Mouse (Mus musculus) neural tube, postnatal 0 days (tissue): ENCODE measurements around the gene Lyz2. TPM values are rescaled to one million over a fixed set of nuclear protein-coding genes. Genes with fewer than 3 reads are reported as not detected.

Source experiments
- polyA plus RNA-seq: library from polyadenylated mRNA; unstranded; fragments of >200 nt; fragmentation: Nextera tagmentation; extraction: Ambion mirVana; gene quantifications from 2 replicates; pipeline ENCODE4 v1.2.1, GENCODE M21; 2015

The Lyz2 gene
- polyA plus RNA-seq = 39.4 and 65.8 TPM in 2 replicates

GRCm38 (mm10) chr10:117282049-117282448, at the start of gene Lyz2:
TSS of gene Lyz2 (minus strand) at chr10:117282321.

DNA sequence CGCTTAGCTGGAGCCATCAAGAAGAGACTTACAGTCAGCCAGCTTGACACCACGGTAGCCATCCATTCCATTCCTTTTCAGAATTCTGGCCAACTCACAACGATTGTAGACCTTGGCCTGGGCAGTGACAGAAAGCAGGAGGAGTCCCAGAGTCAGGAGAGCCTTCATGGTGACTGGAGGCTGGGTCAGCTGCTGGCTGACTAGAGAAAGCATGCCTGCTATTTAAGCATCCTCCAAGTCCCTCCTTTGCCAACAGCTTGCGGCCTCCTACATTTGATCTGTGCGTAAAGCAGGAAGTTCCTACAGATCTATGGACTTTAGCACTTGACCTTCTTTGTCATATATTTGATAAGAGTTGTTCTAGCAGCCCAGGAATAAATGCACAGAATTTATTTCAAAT, 10.6 kb upstream of the Lyz2 start, which contains the start of gene Lyz1:
TSS of gene Lyz1 (minus strand) at position 198 of the 400 bp plus-strand sequence.

GRCm38 (mm10) chr10:117238603-117239002, 43.5 kb downstream of the Lyz2 start, which contains the start of gene 9530003J23Rik:
TSS of gene 9530003J23Rik (minus strand) at chr10:117238703.

Other genes starting within 250 kb of the Lyz2 start
- 0.17 TPM in 1 of 2 replicates, not detected in the other for gene Lrrc10, start 237.0 kb downstream of the Lyz2 start, polyA plus RNA-seq
- 200 and 216 TPM in 2 replicates for gene Cct2, start 218.5 kb downstream of the Lyz2 start, polyA plus RNA-seq
- 16.5 and 17.2 TPM in 2 replicates for gene Frs2, start 133.8 kb downstream of the Lyz2 start, polyA plus RNA-seq
- 72.5 and 73.4 TPM in 2 replicates for gene Yeats4, start 57.8 kb downstream of the Lyz2 start, polyA plus RNA-seq
- gene 9530003J23Rik, start 43.6 kb downstream of the Lyz2 start, polyA plus RNA-seq = not detected in 2 replicates
- gene Lyz1, start 10.5 kb upstream of the Lyz2 start, polyA plus RNA-seq = 0.24 and 0.40 TPM in 2 replicates
- gene Cpsf6, start 97.7 kb upstream of the Lyz2 start, polyA plus RNA-seq = 68.9 and 80.0 TPM in 2 replicates